Mouse (Mus musculus) forebrain, embryonic 15.5 days (tissue): ENCODE results near the gene Gm49601. TPM values are rescaled to one million over a fixed set of nuclear protein-coding genes. Genes with fewer than 3 reads are reported as not detected.

Source experiments
- polyA plus RNA-seq: library from polyadenylated mRNA; unstranded; fragments of >200 nt; fragmentation: Nextera tagmentation; extraction: Ambion mirVana; gene quantifications from 2 replicates; pipeline ENCODE4 v1.2.1, GENCODE M21; 2015

The Gm49601 gene
- polyA plus RNA-seq, 1 experiment from 2014 or later = 20.5 TPM

Other genes starting within 250 kb of the Gm49601 start
- gene Txnrd2, start 200.0 kb downstream of the Gm49601 start, polyA plus RNA-seq = 24.2 and 26.3 TPM in 2 replicates
- gene Comt, start 199.6 kb downstream of the Gm49601 start, polyA plus RNA-seq = 83.0 and 84.4 TPM in 2 replicates
- 16.0 and 16.4 TPM in 2 replicates for gene Gnb1l, start 127.7 kb downstream of the Gm49601 start, polyA plus RNA-seq
- gene Rtl10, start 127.5 kb downstream of the Gm49601 start, polyA plus RNA-seq = 3.4 and 3.5 TPM in 2 replicates
- gene Tbx1, start 35.8 kb downstream of the Gm49601 start, polyA plus RNA-seq = 0.70 and 0.93 TPM in 2 replicates
- 9.7 and 10.1 TPM in 2 replicates for gene Gp1bb, start 4.0 kb downstream of the Gm49601 start, polyA plus RNA-seq
- gene Sept5, start 3.5 kb upstream of the Gm49601 start, polyA plus RNA-seq = 194 and 203 TPM in 2 replicates
- 86.7 and 94.4 TPM in 2 replicates for gene Cldn5, start 150.4 kb upstream of the Gm49601 start, polyA plus RNA-seq
- 121 and 127 TPM in 2 replicates for gene Ufd1, start 185.4 kb upstream of the Gm49601 start, polyA plus RNA-seq
- gene Cdc45, start 185.6 kb upstream of the Gm49601 start, polyA plus RNA-seq = 24.8 and 27.3 TPM in 2 replicates
- gene 2510002D24Rik, start 210.2 kb upstream of the Gm49601 start, polyA plus RNA-seq = 30.7 and 31.2 TPM in 2 replicates
- not detected in 2 replicates for gene Gm28539, start 210.2 kb upstream of the Gm49601 start, polyA plus RNA-seq